Mouse (Mus musculus) lung, adult 2 months (tissue): ENCODE results near the gene Gstm3.

ENCODE experiments used
- CTCF ChIP-seq: fragments of 200-500 bp; IDR thresholded peaks from 2 replicates; pipeline ENCODE4 v1.5.1; 2011; ENCODE audit warnings: mild to moderate bottlenecking, low read length, control low read depth; ENCODE audit not compliant: insufficient read depth
- POLR2A ChIP-seq: fragments of 200-500 bp; IDR thresholded peaks from 2 replicates; pipeline ENCODE4 v1.6.1; 2011; ENCODE audit warnings: low read depth, mild to moderate bottlenecking, control low read depth, low read length, borderline replicate concordance; ENCODE audit errors: extremely low read depth

DNA sequence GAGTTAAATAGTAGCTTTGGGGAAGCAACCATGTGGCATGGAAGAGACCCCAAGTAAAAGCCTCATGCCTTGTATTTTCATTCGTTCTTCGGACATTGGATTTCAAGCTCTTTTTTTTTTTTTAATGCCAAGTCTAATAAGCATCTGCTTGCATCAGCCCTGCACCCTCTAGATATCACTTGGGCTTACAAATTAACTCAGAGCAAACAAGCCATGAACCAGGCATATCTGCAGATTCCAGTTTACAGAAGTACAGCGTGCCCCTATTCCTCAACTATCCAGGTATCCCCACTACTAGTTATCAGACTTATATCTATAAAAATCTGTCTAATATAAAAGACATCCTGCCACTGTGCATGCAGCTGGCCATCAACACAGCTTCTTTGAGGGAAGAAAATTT lies 3.0 kb upstream of the Gstm3 start:
- TF ChIP-seq POLR2A (no peak), CTCF (no peak)
